Mouse (Mus musculus): Measurements from ENCODE around the gene Ifih1. TPM values are rescaled to one million over a fixed set of nuclear protein-coding genes. Genes with fewer than 3 reads are reported as not detected.

Ifih1 gene
- polyA plus RNA-seq, 1 experiment = 3.0 TPM

- no peak for DNase-seq (ENCODE audit: extremely low spot score in 1 of 2, low spot score in 1 of 2)
These were observed 2.4 kb downstream of the Ifih1 start for GRCm38 (mm10) chr2:62643405-62644305.

GRCm38 (mm10) chr2:62639869-62640268, 6.2 kb downstream of the Ifih1 start:
- DNase-seq (ENCODE audit: extremely low spot score in 1 of 2, low spot score in 1 of 2) = no peak

GRCm38 (mm10) chr2:62630446-62630845, 15.6 kb downstream of the Ifih1 start:
- DNase-seq (ENCODE audit: extremely low spot score in 1 of 2, low spot score in 1 of 2) = peak in 1 of 2 experiments; percentile 77

GRCm38 (mm10) chr2:62628356-62628755, 17.7 kb downstream of the Ifih1 start:
- DNase-seq (ENCODE audit: extremely low spot score in 1 of 2, low spot score in 1 of 2) = peak; percentile 82

- DNase-seq (ENCODE audit: extremely low spot score in 1 of 2, low spot score in 1 of 2) = peak in 1 of 2 experiments; percentile 83
These were observed 18.3 kb downstream of the Ifih1 start for GRCm38 (mm10) chr2:62627728-62628127.

- no peak for DNase-seq (ENCODE audit: extremely low spot score in 1 of 2, low spot score in 1 of 2)
These were observed 23.0 kb downstream of the Ifih1 start for GRCm38 (mm10) chr2:62623024-62623441.

GRCm38 (mm10) chr2:62619679-62620078, 26.4 kb downstream of the Ifih1 start:
- DNase-seq (ENCODE audit: extremely low spot score in 1 of 2, low spot score in 1 of 2) = no peak

GRCm38 (mm10) chr2:62618934-62619341, 27.1 kb downstream of the Ifih1 start:
- no peak for DNase-seq (ENCODE audit: extremely low spot score in 1 of 2, low spot score in 1 of 2)

GRCm38 (mm10) chr2:62613133-62613532, 32.9 kb downstream of the Ifih1 start:
- DNase-seq (ENCODE audit: extremely low spot score in 1 of 2, low spot score in 1 of 2) = no peak

GRCm38 (mm10) chr2:62606205-62606604, 39.9 kb downstream of the Ifih1 start:
- no peak for DNase-seq (ENCODE audit: extremely low spot score in 1 of 2, low spot score in 1 of 2)

GRCm38 (mm10) chr2:62603530-62603929, 42.5 kb downstream of the Ifih1 start:
- no peak for DNase-seq (ENCODE audit: extremely low spot score in 1 of 2, low spot score in 1 of 2)

- no peak for DNase-seq (ENCODE audit: extremely low spot score in 1 of 2, low spot score in 1 of 2)
These were observed 49.5 kb downstream of the Ifih1 start for GRCm38 (mm10) chr2:62596586-62596985.

- DNase-seq (ENCODE audit: extremely low spot score in 1 of 2, low spot score in 1 of 2) = no peak
These were observed 51.6 kb downstream of the Ifih1 start for GRCm38 (mm10) chr2:62594491-62594890.

- no peak for DNase-seq (ENCODE audit: extremely low spot score in 1 of 2, low spot score in 1 of 2)
These were observed 54.5 kb downstream of the Ifih1 start for GRCm38 (mm10) chr2:62591555-62591954.

GRCm38 (mm10) chr2:62589333-62589732, 56.7 kb downstream of the Ifih1 start:
- no peak for DNase-seq (ENCODE audit: extremely low spot score in 1 of 2, low spot score in 1 of 2)

- no peak for DNase-seq (ENCODE audit: extremely low spot score in 1 of 2, low spot score in 1 of 2)
These were observed 60.3 kb downstream of the Ifih1 start for GRCm38 (mm10) chr2:62585769-62586168.

GRCm38 (mm10) chr2:62574962-62575361, 71.1 kb downstream of the Ifih1 start:
- no peak for DNase-seq (ENCODE audit: extremely low spot score in 1 of 2, low spot score in 1 of 2)

- peak; percentile 57 to 62 for DNase-seq (ENCODE audit: extremely low spot score in 1 of 2, low spot score in 1 of 2)
These were observed 71.8 kb downstream of the Ifih1 start for GRCm38 (mm10) chr2:62574250-62574649.

GRCm38 (mm10) chr2:62573753-62574159, 72.3 kb downstream of the Ifih1 start, which contains the start of gene Fap:
Gene Fap, minus strand, starts transcription at chr2:62574075.
- DNase-seq (ENCODE audit: extremely low spot score in 1 of 2, low spot score in 1 of 2) = peak in 1 of 2 experiments; percentile 20

GRCm38 (mm10) chr2:62573099-62573752, 72.8 kb downstream of the Ifih1 start:
- peak in 1 of 2 experiments; percentile 24 for DNase-seq (ENCODE audit: extremely low spot score in 1 of 2, low spot score in 1 of 2)

- no peak for DNase-seq (ENCODE audit: extremely low spot score in 1 of 2, low spot score in 1 of 2)
These were observed 81.4 kb downstream of the Ifih1 start for GRCm38 (mm10) chr2:62564687-62565086.

All from frontal cortex, adult 2 months (tissue).